Mouse (Mus musculus): ENCODE results near the gene Chil5.
"Not testable (repeated sequence)": the region's sequence is repeated elsewhere in the genome, so short reads cannot be mapped to it uniquely, and the experiment has no call there.

Chil5 gene

DNA sequence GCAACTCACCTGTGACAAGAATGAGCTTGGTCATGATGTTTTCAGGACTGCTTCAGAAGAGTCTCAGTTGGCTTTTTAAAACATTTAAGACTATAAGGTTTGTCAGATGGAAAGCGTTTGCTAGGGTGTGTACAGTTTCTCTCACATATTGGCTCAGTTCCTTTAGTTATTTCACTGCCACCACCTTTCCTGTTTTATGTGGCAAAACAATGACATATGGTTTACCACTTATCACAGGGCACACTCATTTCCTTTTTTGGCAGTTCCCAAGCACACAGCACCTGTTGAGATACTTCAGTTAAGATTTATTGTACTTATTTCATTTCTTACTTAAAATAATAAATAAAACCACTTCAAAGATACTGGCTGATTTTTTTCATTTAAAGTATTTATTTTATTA is at the start of gene Chil5:
Gene Chil5, minus strand, starts transcription at position 34 of the 400 bp plus-strand sequence.
- DNase-seq (ENCODE audit: low spot score in 2 of 2), result no peak

DNA sequence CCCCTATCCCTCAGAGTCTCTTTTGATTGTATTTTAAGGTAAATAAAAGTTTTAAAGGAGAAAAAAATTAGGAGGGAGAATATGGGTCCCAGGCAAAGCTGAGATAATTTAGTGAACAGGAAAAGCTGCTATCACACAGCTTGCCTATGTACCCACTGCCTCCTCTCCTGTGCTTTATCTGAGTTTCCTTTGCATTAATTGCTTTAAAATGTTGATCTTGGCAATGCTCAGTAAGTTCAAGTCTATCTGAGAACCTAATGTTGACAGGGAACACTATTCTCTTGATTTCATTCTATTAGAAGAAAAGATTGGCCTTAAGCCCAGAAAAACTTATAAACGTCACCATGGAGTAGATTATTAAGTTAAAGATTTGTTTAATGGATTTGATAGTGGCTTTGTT is 42.2 kb upstream of the Chil5 start:
- no peak for DNase-seq (ENCODE audit: low spot score in 2 of 2)

- no peak for DNase-seq (ENCODE audit: low spot score in 2 of 2)
These were observed 38.4 kb upstream of the Chil5 start for GRCm38 (mm10) chr3:106070994-106071393.

DNA sequence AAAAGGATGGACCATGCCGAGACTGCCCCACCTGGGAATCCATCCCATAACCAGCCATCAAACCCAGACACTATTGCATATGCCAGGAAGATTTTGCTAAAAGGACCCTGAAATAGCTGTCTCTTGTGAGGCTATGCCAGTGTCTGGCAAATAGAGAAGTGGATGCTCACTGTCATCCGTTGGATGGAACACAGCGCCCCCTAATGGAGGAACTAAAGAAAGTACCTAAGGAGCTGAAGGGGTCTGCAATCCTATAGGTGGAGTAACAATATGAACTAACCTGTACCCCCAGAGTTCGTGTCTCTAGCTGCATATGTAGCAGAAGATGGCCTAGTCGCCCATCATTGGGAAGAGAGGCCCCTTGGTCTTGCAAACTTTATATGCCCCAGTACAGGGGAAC is 35.1 kb upstream of the Chil5 start:
- DNase-seq (ENCODE audit: low spot score in 2 of 2), result not testable (repeated sequence)

DNA sequence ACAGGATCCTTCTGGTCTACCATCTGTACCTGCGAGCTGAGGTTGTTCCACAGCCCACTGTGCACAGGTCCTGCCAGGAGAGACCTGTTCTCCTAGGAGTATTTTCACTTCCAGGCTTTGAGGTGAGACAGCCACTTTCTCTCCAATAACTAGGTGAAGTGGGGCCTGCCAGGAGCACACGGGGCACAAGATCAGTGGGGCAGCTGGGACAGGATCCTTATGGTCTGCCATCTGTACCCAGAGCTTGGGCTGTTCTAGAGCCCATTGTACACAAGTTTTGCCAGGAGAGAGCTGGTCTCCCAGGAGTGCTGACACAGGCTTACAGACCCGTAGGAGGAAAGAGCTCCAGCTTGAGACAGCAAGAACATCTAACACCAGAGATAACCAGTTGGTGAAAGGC is 25.4 kb upstream of the Chil5 start:
- no peak for DNase-seq (ENCODE audit: low spot score in 2 of 2)

GRCm38 (mm10) chr3:106051896-106052295 is 19.3 kb upstream of the Chil5 start:
- DNase-seq (ENCODE audit: low spot score in 2 of 2), result no peak

DNA sequence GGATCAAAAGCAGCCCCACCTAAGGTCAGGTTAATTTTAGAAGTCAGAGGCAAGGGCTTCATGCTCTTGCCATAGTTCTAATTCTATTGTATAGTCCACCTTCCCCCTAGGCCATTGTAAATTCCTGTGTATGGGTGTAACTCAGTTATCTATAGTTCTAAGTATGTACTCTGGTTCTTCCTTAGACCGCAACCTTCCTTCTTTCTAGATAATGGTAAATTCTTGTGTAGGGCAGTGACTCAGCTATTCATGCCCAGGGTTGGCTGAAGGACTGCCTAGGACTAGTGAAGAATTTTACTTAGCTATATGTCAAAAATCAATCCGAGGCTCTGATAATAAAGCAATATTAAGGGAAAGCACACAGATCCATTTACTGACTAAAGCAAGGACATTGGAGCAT is 7.7 kb upstream of the Chil5 start:
- DNase-seq (ENCODE audit: low spot score in 2 of 2), result no peak

- DNase-seq (ENCODE audit: low spot score in 2 of 2), result no peak
These were observed 8.5 kb downstream of the Chil5 start for GRCm38 (mm10) chr3:106024135-106024534.

DNA sequence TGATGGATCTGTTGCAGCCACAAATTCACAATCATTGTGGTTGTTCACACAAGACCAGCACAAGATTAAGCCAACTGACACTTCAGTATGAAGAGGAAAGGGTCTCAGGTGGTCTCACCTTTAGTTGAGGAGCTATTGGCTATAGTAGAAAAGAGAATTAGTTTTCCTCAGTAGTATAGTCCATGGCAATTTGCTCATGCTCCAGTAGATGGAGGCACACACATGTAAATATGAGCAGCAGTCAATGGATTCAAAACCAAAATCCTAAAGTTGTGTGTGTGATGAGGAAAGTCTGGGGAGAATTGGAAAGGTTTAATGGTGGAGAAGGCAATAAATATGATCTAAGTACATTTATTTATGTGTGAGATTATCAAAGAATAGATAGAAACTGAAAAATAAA is 10.8 kb downstream of the Chil5 start:
- no peak for DNase-seq (ENCODE audit: low spot score in 2 of 2)

- no peak for DNase-seq (ENCODE audit: low spot score in 2 of 2)
These were observed 18.1 kb downstream of the Chil5 start, which contains the start of gene Pifo for GRCm38 (mm10) chr3:106014546-106014945. TSS of gene Pifo (minus strand) at chr3:106014646.

- DNase-seq (ENCODE audit: low spot score in 2 of 2), result not testable (repeated sequence)
These were observed 29.3 kb downstream of the Chil5 start for GRCm38 (mm10) chr3:106003360-106003759.

DNA sequence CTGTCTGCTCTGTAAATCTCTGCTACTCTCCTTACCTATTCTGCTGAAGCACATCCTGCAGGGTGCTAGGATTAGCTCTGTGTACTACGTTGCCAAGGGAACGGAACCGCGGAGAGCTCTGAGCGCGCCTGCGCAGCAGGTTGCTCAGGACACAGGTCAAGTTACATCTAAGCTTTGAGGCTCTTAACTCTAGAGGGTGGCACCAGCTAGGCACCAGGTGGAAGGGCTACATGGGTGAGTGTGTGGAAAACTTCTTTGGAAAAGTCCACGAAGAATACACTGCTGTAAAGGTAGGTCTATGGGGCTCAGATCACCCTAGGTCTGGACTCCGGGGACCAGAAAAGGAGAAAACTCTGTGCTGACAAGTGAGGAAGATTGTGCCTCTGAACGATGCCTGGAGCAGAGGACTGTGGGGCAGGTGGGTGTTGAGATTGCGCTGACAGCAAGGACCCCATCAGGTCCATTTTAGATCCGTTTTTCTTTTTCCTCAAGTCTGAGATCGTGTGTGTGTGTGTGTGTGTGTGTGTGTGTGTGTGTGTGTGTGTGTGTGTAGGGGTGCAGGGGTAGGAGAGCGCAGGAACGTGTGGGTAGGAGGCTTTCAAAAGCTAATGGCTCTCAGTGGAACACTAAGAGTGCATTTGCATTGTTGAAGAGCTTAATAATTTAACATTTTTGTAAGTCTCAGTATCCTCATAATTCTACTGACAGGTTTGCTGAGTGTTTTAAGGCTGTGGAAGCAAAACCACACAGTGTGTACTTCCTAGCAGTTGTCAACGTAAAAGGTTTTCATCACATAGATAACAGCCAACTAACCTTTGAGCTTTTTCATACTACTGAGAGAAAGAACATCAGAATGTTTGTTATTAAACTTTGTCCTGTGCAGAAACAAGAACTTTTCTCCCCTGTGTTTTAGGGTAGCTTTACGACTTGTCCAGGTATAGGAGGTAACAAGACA is 30.9 kb downstream of the Chil5 start:
- DNase-seq (ENCODE audit: low spot score in 2 of 2), result peak in 1 of 2 experiments; percentile 9

GRCm38 (mm10) chr3:106000707-106001375 is 31.8 kb downstream of the Chil5 start:
- DNase-seq (ENCODE audit: low spot score in 2 of 2), result no peak

- DNase-seq (ENCODE audit: low spot score in 2 of 2), result no peak
These were observed 37.9 kb downstream of the Chil5 start for GRCm38 (mm10) chr3:105994730-105995129.

DNA sequence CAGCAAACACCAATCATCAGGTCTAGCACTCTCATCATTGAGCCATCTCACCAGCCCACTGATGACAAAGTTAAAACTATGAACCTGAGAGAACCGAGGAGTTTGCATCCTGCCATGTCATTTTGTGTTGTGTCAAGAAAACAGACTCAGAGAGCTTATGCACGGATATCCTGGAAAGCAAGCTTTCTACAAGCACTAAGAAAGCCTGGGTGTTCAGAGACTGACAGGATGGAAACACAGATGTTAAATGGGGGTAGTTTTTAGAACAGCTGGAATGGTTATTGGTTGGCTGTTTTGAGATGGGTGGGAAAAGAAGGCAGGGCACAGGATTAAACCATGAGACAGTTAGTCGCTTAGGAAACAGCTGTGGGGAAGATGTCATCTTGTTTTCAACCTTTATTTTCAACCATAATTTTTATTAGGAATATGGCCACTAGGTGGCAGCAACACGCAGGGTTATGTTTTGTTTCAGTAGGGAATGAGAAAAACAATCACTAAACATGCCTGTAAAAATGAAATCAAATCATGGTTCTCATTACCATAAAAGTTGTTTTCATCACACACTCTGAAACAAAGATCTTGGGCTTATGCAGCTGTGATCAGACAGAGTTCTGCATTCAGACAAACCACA is 40.8 kb downstream of the Chil5 start:
- peak in 1 of 2 experiments; percentile 34 for DNase-seq (ENCODE audit: low spot score in 2 of 2)

GRCm38 (mm10) chr3:105989611-105990010 is 43.0 kb downstream of the Chil5 start:
- DNase-seq (ENCODE audit: low spot score in 2 of 2), result not testable (repeated sequence)

DNA sequence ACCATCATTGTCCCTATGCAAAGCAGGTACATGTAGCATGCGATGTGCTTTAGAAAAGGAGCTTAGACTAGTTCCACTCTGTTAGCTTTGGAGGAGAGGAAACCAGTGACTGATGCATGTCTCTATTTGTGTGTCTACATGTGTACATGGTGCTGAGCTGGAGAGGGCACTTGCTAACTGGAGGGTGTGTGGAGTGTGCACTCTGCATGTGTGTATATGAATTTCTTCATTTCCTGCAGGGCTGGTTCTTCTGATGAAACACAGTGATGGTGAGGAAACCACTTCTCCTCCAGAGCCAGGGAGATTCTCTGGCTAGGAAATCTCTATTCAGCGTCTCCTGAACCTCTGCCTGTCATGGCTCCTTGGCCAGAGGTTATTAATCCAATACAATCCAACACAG is 58.4 kb downstream of the Chil5 start:
- DNase-seq (ENCODE audit: low spot score in 2 of 2), result no peak

- DNase-seq (ENCODE audit: low spot score in 2 of 2), result no peak
These were observed 59.2 kb downstream of the Chil5 start, which contains the start of gene Ovgp1 for GRCm38 (mm10) chr3:105973411-105973810. TSS of gene Ovgp1 (plus strand) at chr3:105973711.

DNA sequence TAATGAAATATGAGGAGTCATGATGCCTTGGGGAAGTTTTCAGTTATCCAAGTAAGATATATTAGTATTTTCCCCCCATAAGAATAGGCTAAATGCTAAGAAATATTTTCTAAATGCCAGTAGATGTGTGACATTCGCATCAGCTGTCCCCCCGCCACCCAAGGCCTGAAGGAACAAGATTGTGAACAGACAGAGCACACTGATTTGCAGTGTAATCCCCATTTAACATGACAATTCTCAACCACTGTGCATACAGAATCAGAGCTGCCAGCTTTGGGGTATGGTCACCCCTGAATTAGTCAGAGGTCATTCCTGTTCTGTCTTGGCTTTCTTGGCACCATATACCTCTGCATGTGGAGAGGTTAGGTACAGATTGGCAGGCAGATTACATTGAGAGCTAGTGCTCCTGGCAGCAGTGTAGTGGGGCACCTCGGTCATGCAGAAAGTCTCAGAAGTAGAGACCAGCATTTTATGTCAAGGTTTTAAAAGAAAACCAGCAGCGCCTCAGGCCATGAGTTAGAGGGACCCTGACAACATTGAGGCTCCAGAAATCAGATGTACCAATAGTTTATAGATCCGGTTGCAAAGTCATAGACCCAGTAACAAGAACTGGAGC is 60.7 kb downstream of the Chil5 start:
- DNase-seq (ENCODE audit: low spot score in 2 of 2), result no peak

Data from frontal cortex, postnatal 25 days (tissue).